Mouse (Mus musculus) yolk sac, embryonic 10.5 days (tissue): ENCODE measurements at regions not wholly inside any gene's neighbourhood (a gene's known extent, or its start where the extent isn't known, plus 50 kb on each side); places are given as distances from the start of the nearest gene placed in this dataset.

Experiments used
- DNase-seq: peaks from one replicate; pipeline ENCODE4 v3.0.0-alpha.2; 2017; ENCODE audit warnings: low spot score

- no peak for DNase-seq
Measured at GRCm38 (mm10) chr11:21478191-21478590, 93.8 kb upstream of the Wdpcp start.

- DNase-seq = no peak
Measured at GRCm38 (mm10) chr11:21470711-21471110, 99.7 kb upstream of the Ugp2 start.

- no peak for DNase-seq
Measured at GRCm38 (mm10) chr11:21468465-21468864, 97.5 kb upstream of the Ugp2 start.

- no peak for DNase-seq
Measured at GRCm38 (mm10) chr11:21460011-21460410, 89.0 kb upstream of the Ugp2 start.

- DNase-seq = no peak
Measured at GRCm38 (mm10) chr11:21453308-21454106, 82.5 kb upstream of the Ugp2 start.

- DNase-seq = no peak
Measured at GRCm38 (mm10) chr11:21433726-21434125, 62.7 kb upstream of the Ugp2 start.

- no peak for DNase-seq
Measured at GRCm38 (mm10) chr11:21430021-21430420, 59.0 kb upstream of the Ugp2 start.

- no peak for DNase-seq
Measured at GRCm38 (mm10) chr11:21428749-21429148, 57.7 kb upstream of the Ugp2 start.

- no peak for DNase-seq
Measured at GRCm38 (mm10) chr11:21428013-21428317, 57.0 kb upstream of the Ugp2 start.

- peak; percentile 66 for DNase-seq
Measured at GRCm38 (mm10) chr11:21427291-21428012, 56.5 kb upstream of the Ugp2 start.

- DNase-seq = no peak
Measured at GRCm38 (mm10) chr11:21425480-21426101, 54.6 kb upstream of the Ugp2 start.

GRCm38 (mm10) chr11:21424345-21424744, 53.3 kb upstream of the Ugp2 start:
- no peak for DNase-seq

GRCm38 (mm10) chr11:21422281-21422878, 51.4 kb upstream of the Ugp2 start:
- DNase-seq = no peak
